Mouse (Mus musculus): ENCODE measurements at regions not wholly inside any gene's neighbourhood (a gene's known extent, or its start where the extent isn't known, plus 50 kb on each side); places are given as distances from the start of the nearest gene placed in this dataset.

DNA sequence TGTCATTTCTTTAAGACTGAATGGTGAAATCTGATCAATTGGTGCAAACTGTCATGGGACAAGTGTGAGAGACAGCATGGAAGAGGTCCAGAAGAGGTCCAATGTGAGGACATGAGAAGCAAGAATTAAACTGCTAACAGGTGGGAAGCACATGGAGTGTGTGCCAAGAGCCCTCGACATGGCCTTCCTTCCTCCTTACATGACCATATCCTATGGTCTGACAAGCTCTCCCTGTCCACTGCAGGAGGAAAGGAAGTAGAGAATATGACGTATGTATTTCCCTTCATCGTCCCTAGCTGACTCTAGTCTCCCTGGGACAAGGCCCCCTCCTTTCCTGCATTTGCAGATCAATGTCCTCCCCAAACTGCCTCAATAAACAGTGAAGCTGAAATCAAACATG, 152.1 kb downstream of the Dad1 start:
- no peak overlapping the region for H3K27ac ChIP-seq (ENCODE audit: low read depth, low read length)
- no peaks in the 10 kb centered on the region for H3K27me3 ChIP-seq (replicated peaks; ENCODE audit: control insufficient read depth, insufficient read depth, low read length)
- no peaks in the 10 kb centered on the region for H3K9me3 ChIP-seq (ENCODE audit: control insufficient read depth, low read length)
- no peak for ATAC-seq (replicated peaks; ENCODE audit: low FRiP score)
- H3K9ac ChIP-seq (ENCODE audit: low read depth, low read length), result no peak overlapping the region
- 51% methylated on average over 3 of the region's 3 CpGs for WGBS
- no peaks in the 10 kb centered on the region for H3K36me3 ChIP-seq (ENCODE audit: control insufficient read depth, insufficient read depth, low read length)
- H3K4me1 ChIP-seq (replicated peaks; ENCODE audit: control insufficient read depth, insufficient read depth, low read length), result peaks cover 16% of the 10 kb centered on the region
- H3K4me3 ChIP-seq (ENCODE audit: low read depth, low read length), result no peak overlapping the region
- no peak for DNase-seq (ENCODE audit: low spot score)
- no peak overlapping the region for H3K4me2 ChIP-seq

DNA sequence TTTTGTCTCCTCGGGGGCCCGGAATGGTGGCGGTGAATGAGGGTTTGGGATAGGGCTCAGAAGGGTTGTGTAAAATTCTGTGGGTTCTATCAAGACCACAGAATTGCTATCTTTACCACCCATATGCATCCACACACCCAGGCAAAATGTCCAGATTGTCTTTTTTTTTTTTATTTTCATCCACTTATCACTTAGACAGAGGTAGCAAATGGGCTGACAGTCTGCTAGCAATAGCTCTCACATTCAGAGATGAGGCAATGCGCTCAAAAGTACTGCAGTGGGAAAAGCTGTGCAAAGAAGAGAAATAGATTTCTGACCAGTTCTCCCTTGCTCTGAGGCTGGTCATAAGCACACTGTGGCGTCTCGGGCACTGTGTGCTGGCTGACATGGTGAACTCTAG, 154.5 kb downstream of the Dad1 start:
- Histone ChIP-seq H3K27ac (ENCODE audit: low read depth, low read length) (no peak overlapping the region), H3K4me2 (no peak overlapping the region), H3K36me3 (ENCODE audit: control insufficient read depth, insufficient read depth, low read length) (no peaks in the 10 kb centered on the region), H3K4me1 (replicated peaks; ENCODE audit: control insufficient read depth, insufficient read depth, low read length) (peaks cover 16% of the 10 kb centered on the region), H3K4me3 (ENCODE audit: low read depth, low read length) (no peak overlapping the region), H3K27me3 (replicated peaks; ENCODE audit: control insufficient read depth, insufficient read depth, low read length) (no peaks in the 10 kb centered on the region), H3K9me3 (ENCODE audit: control insufficient read depth, low read length) (no peaks in the 10 kb centered on the region), H3K9ac (ENCODE audit: low read depth, low read length) (no peak overlapping the region)
- DNase-seq (ENCODE audit: low spot score), result no peak
- no peak for ATAC-seq (replicated peaks; ENCODE audit: low FRiP score)
- 72% methylated on average over 6 of the region's 6 CpGs for WGBS

DNA sequence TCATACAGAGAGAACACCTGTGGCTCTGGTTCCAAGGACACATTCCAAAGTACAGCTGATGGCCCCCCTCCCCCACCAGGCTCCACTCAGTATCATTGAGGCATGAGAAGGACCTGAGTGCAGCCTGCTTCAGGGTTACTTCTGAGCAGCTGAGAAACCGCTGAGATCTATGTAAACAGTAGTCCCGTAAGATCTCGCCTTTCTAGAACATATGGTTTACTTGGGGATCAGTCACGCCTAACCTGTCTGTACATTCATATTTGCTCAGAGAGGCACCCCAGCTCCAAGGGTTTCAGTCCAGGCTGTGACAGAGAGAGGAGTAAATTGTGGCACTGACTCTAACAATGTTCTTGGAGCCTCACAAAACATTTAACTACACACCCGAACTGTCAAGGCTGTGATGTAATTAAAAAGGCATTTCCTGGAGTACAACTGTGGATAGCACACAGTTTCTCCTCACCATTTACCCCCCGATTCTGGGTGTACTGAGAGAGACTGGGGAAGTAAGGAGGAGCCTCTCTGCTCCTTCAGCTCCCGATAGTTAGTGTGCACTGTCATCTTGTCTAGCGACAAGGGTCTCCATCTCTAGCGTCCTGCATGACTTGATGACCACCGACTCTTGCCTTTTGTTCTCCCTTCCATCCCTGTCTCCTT, 155.7 kb downstream of the Dad1 start:
- Histone ChIP-seq H3K4me2 (no peak overlapping the region), H3K4me3 (ENCODE audit: low read depth, low read length) (no peak overlapping the region), H3K36me3 (ENCODE audit: control insufficient read depth, insufficient read depth, low read length) (no peaks in the 10 kb centered on the region), H3K4me1 (replicated peaks; ENCODE audit: control insufficient read depth, insufficient read depth, low read length) (peaks cover 16% of the 10 kb centered on the region), H3K9me3 (ENCODE audit: control insufficient read depth, low read length) (no peaks in the 10 kb centered on the region), H3K27ac (ENCODE audit: low read depth, low read length) (no peak overlapping the region), H3K9ac (ENCODE audit: low read depth, low read length) (no peak overlapping the region), H3K27me3 (replicated peaks; ENCODE audit: control insufficient read depth, insufficient read depth, low read length) (no peaks in the 10 kb centered on the region)
- DNase-seq (ENCODE audit: low spot score) (no peak), ATAC-seq (replicated peaks; ENCODE audit: low FRiP score) (no peak)
- 63% methylated on average over 10 of the region's 10 CpGs for WGBS

- 61% methylated on average over 2 of the region's 2 CpGs for WGBS
- no peaks in the 10 kb centered on the region for H3K36me3 ChIP-seq (ENCODE audit: control insufficient read depth, insufficient read depth, low read length)
- no peak overlapping the region for H3K27ac ChIP-seq (ENCODE audit: low read depth, low read length)
- H3K9ac ChIP-seq (ENCODE audit: low read depth, low read length), result no peak overlapping the region
- no peak overlapping the region for H3K4me2 ChIP-seq
- no peak overlapping the region for H3K4me3 ChIP-seq (ENCODE audit: low read depth, low read length)
- H3K4me1 ChIP-seq (replicated peaks; ENCODE audit: control insufficient read depth, insufficient read depth, low read length), result peaks cover 14% of the 10 kb centered on the region
- no peak for DNase-seq (ENCODE audit: low spot score)
- no peak for ATAC-seq (replicated peaks; ENCODE audit: low FRiP score)
- no peaks in the 10 kb centered on the region for H3K9me3 ChIP-seq (ENCODE audit: control insufficient read depth, low read length)
- no peaks in the 10 kb centered on the region for H3K27me3 ChIP-seq (replicated peaks; ENCODE audit: control insufficient read depth, insufficient read depth, low read length)
These were observed 156.9 kb downstream of the Dad1 start for GRCm38 (mm10) chr14:54097026-54097425.

- Histone ChIP-seq H3K9ac (ENCODE audit: low read depth, low read length) (no peak overlapping the region), H3K9me3 (ENCODE audit: control insufficient read depth, low read length) (no peaks in the 10 kb centered on the region), H3K4me3 (ENCODE audit: low read depth, low read length) (no peak overlapping the region), H3K36me3 (ENCODE audit: control insufficient read depth, insufficient read depth, low read length) (no peaks in the 10 kb centered on the region), H3K27ac (ENCODE audit: low read depth, low read length) (no peak overlapping the region), H3K27me3 (replicated peaks; ENCODE audit: control insufficient read depth, insufficient read depth, low read length) (no peaks in the 10 kb centered on the region), H3K4me1 (replicated peaks; ENCODE audit: control insufficient read depth, insufficient read depth, low read length) (no peaks in the 10 kb centered on the region), H3K4me2 (no peak overlapping the region)
- 80% methylated on average over 6 of the region's 6 CpGs for WGBS
- DNase-seq (ENCODE audit: low spot score), result no peak
- ATAC-seq (replicated peaks; ENCODE audit: low FRiP score), result no peak
These were observed 161.5 kb downstream of the Dad1 start for GRCm38 (mm10) chr14:54092444-54092843.

- ATAC-seq (replicated peaks; ENCODE audit: low FRiP score) (no peak), DNase-seq (ENCODE audit: low spot score) (no peak)
- WGBS, result 88% methylated on average over 11 of the region's 11 CpGs
- Histone ChIP-seq H3K27ac (ENCODE audit: low read depth, low read length) (no peak overlapping the region), H3K4me1 (replicated peaks; ENCODE audit: control insufficient read depth, insufficient read depth, low read length) (no peaks in the 10 kb centered on the region), H3K4me3 (ENCODE audit: low read depth, low read length) (no peak overlapping the region), H3K9me3 (ENCODE audit: control insufficient read depth, low read length) (no peaks in the 10 kb centered on the region), H3K9ac (ENCODE audit: low read depth, low read length) (no peak overlapping the region), H3K4me2 (no peak overlapping the region), H3K27me3 (replicated peaks; ENCODE audit: control insufficient read depth, insufficient read depth, low read length) (no peaks in the 10 kb centered on the region), H3K36me3 (ENCODE audit: control insufficient read depth, insufficient read depth, low read length) (no peaks in the 10 kb centered on the region)
These were observed 167.2 kb downstream of the Dad1 start for GRCm38 (mm10) chr14:54086660-54087059.

GRCm38 (mm10) chr14:54074659-54075058, 179.2 kb downstream of the Dad1 start:
- H3K4me1 ChIP-seq (replicated peaks; ENCODE audit: control insufficient read depth, insufficient read depth, low read length), result peaks cover 5% of the 10 kb centered on the region

DNA sequence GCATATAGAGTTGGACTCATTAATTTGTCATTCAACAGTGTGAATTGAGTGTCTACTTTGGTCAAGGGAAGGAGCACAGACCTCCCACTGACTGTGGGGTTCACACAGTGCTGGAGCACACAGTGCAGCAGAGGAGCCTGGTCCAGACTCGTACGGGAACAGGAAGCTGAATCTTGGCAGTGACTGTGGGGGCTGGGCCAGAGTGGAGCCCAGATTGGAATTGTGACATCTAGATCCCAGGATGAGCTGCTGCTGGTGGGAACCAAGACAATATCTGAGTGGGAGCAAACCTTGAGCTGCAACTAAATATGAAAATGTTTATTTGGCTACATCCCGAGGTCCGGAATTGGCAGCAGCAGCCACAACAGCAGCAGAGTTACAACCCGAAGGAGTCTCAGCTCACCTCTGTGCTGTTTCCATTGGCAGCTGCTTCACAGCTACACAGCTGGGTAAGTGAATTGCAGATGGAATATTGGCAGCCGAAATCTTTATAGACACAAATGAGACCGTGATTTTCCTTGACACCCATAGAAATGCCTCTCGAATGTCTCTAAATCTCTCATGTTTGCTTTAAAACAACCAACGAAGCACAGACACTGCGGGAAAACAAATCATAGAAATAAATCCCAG, 181.5 kb downstream of the Dad1 start:
- no peak overlapping the region for H3K4me2 ChIP-seq
- WGBS, result 55% methylated on average over 10 of the region's 10 CpGs
- H3K27ac ChIP-seq (ENCODE audit: low read depth, low read length), result no peak overlapping the region
- no peak overlapping the region for H3K9ac ChIP-seq (ENCODE audit: low read depth, low read length)
- H3K4me3 ChIP-seq (ENCODE audit: low read depth, low read length), result no peak overlapping the region
- ATAC-seq (replicated peaks; ENCODE audit: low FRiP score) (no peak), DNase-seq (ENCODE audit: low spot score) (no peak)
- H3K9me3 ChIP-seq (ENCODE audit: control insufficient read depth, low read length), result no peaks in the 10 kb centered on the region
- H3K4me1 ChIP-seq (replicated peaks; ENCODE audit: control insufficient read depth, insufficient read depth, low read length), result peaks cover 14% of the 10 kb centered on the region
- no peaks in the 10 kb centered on the region for H3K36me3 ChIP-seq (ENCODE audit: control insufficient read depth, insufficient read depth, low read length)
- 0 out of 2 replicates have a peak, but pooled peaks cover 2% of the 10 kb centered on the region for H3K27me3 ChIP-seq (replicated peaks; ENCODE audit: control insufficient read depth, insufficient read depth, low read length)

More at GRCm38 (mm10) chr14:54074659-54075058, 179.2 kb downstream of the Dad1 start:
- no peaks in the 10 kb centered on the region for H3K9me3 ChIP-seq (ENCODE audit: control insufficient read depth, low read length)
- no peak overlapping the region for H3K4me2 ChIP-seq
- no peak overlapping the region for H3K4me3 ChIP-seq (ENCODE audit: low read depth, low read length)
- 0 out of 2 replicates have a peak, but pooled peaks cover 2% of the 10 kb centered on the region for H3K27me3 ChIP-seq (replicated peaks; ENCODE audit: control insufficient read depth, insufficient read depth, low read length)
- no peaks in the 10 kb centered on the region for H3K36me3 ChIP-seq (ENCODE audit: control insufficient read depth, insufficient read depth, low read length)
- H3K27ac ChIP-seq (ENCODE audit: low read depth, low read length), result no peak overlapping the region
- DNase-seq (ENCODE audit: low spot score), result no peak
- WGBS, result 46% methylated on average over 3 of the region's 3 CpGs
- ATAC-seq (replicated peaks; ENCODE audit: low FRiP score), result no peak
- H3K9ac ChIP-seq (ENCODE audit: low read depth, low read length), result no peak overlapping the region

GRCm38 (mm10) chr14:54070240-54070639, 183.7 kb downstream of the Dad1 start:
- ATAC-seq (replicated peaks; ENCODE audit: low FRiP score), result peak; percentile 76
- Histone ChIP-seq H3K4me2 (no peak overlapping the region), H3K9me3 (ENCODE audit: control insufficient read depth, low read length) (no peaks in the 10 kb centered on the region), H3K36me3 (ENCODE audit: control insufficient read depth, insufficient read depth, low read length) (no peaks in the 10 kb centered on the region), H3K27me3 (replicated peaks; ENCODE audit: control insufficient read depth, insufficient read depth, low read length) (0 out of 2 replicates have a peak, but pooled peaks cover 2% of the 10 kb centered on the region), H3K4me3 (ENCODE audit: low read depth, low read length) (no peak overlapping the region), H3K9ac (ENCODE audit: low read depth, low read length) (no peak overlapping the region), H3K4me1 (replicated peaks; ENCODE audit: control insufficient read depth, insufficient read depth, low read length) (peaks cover 14% of the 10 kb centered on the region), H3K27ac (ENCODE audit: low read depth, low read length) (no peak overlapping the region)
- DNase-seq (ENCODE audit: low spot score), result no peak
